Mouse (Mus musculus) kidney, postnatal 36 days (tissue): ENCODE measurements at regions not wholly inside any gene's neighbourhood (a gene's known extent, or its start where the extent isn't known, plus 50 kb on each side); places are given as distances from the start of the nearest gene placed in this dataset.

Source experiments
- DNase-seq, 2 experiments: peaks; one replicate each; pipeline ENCODE4 v3.0.0; 2021 to 2022; ENCODE audit warnings: mixed read lengths in 2 of 2

GRCm38 (mm10) chr13:100988671-100989531, 155.7 kb upstream of the Slc30a5 start:
- no peak for DNase-seq

GRCm38 (mm10) chr13:100988116-100988515, 154.9 kb upstream of the Slc30a5 start:
- DNase-seq: no peak

- no peak for DNase-seq
Measured at GRCm38 (mm10) chr13:100975741-100976140, 142.5 kb upstream of the Slc30a5 start.

- DNase-seq: peak; percentile 37 to 43
Measured at GRCm38 (mm10) chr13:100971080-100972017, 138.1 kb upstream of the Slc30a5 start.

- DNase-seq: no peak
Measured at GRCm38 (mm10) chr13:100962811-100963540, 129.7 kb upstream of the Slc30a5 start.

GRCm38 (mm10) chr13:100954598-100955251, 121.5 kb upstream of the Slc30a5 start:
- DNase-seq: no peak

- DNase-seq: no peak
Measured at GRCm38 (mm10) chr13:100954106-100954505, 120.9 kb upstream of the Slc30a5 start.

- peak in 1 of 2 experiments; percentile 26 for DNase-seq
Measured at GRCm38 (mm10) chr13:100951185-100951508, 117.9 kb upstream of the Slc30a5 start.

GRCm38 (mm10) chr13:100950348-100951184, 117.3 kb upstream of the Slc30a5 start:
- DNase-seq: no peak

GRCm38 (mm10) chr13:100943206-100943848, 110.1 kb upstream of the Slc30a5 start:
- no peak for DNase-seq

GRCm38 (mm10) chr13:100940791-100941190, 107.6 kb upstream of the Slc30a5 start:
- peak in 1 of 2 experiments; percentile 24 for DNase-seq

- DNase-seq: peak; percentile 43 to 59
Measured at GRCm38 (mm10) chr13:100939677-100940076, 106.5 kb upstream of the Slc30a5 start.

GRCm38 (mm10) chr13:100933265-100933664, 100.0 kb upstream of the Slc30a5 start:
- DNase-seq: no peak

- DNase-seq: no peak
Measured at GRCm38 (mm10) chr13:100899566-100899965, 66.3 kb upstream of the Slc30a5 start.

GRCm38 (mm10) chr13:100893871-100894270, 60.6 kb upstream of the Slc30a5 start:
- DNase-seq: no peak

- no peak for DNase-seq
Measured at GRCm38 (mm10) chr13:100893096-100893495, 59.9 kb upstream of the Slc30a5 start.

- no peak for DNase-seq
Measured at GRCm38 (mm10) chr13:100892647-100893071, 59.4 kb upstream of the Slc30a5 start.

- DNase-seq: peak; percentile 35 to 82
Measured at GRCm38 (mm10) chr13:100892204-100892603, 59.0 kb upstream of the Slc30a5 start.

GRCm38 (mm10) chr13:100890457-100890856, 57.2 kb upstream of the Slc30a5 start:
- DNase-seq: no peak

- no peak for DNase-seq
Measured at GRCm38 (mm10) chr13:100888481-100888880, 55.3 kb upstream of the Slc30a5 start.

- peak in 1 of 2 experiments; percentile 13 for DNase-seq
Measured at GRCm38 (mm10) chr13:100883711-100884110, 50.5 kb upstream of the Slc30a5 start.
